Mouse (Mus musculus) megakaryocyte, adult 5-6 weeks (primary cell): ENCODE measurements around the gene Rftn1. TPM values are rescaled to one million over a fixed set of nuclear protein-coding genes. Genes with fewer than 3 reads are reported as not detected.

Experiments
- ATAC-seq: 2 replicates; pipeline ENCODE4 v1.8.0; 2016; ENCODE audit warnings: mild to moderate bottlenecking, inconsistent platforms; ENCODE audit not compliant: poor library complexity, severe bottlenecking
- total RNA-seq, 2 experiments: library from RNA; stranded (forward) in 1 of 2; stranded (reverse) in 1 of 2; fragments of 153-499, 151-499 nt in 1 of 2; fragments of 221-1000, 200-1000 nt in 1 of 2; gene quantifications; 2 replicates each; pipeline versions ENCODE4 v1.2.3 to v1.2.4; 2015 to 2017

Gene Rftn1
- total RNA-seq, 2 experiments from 2014 or later = 12.0 to 29.0 TPM

- ATAC-seq = no peak
Observed at GRCm38 (mm10) chr17:50037416-50037815, 153.1 kb downstream of the Rftn1 start.

DNA sequence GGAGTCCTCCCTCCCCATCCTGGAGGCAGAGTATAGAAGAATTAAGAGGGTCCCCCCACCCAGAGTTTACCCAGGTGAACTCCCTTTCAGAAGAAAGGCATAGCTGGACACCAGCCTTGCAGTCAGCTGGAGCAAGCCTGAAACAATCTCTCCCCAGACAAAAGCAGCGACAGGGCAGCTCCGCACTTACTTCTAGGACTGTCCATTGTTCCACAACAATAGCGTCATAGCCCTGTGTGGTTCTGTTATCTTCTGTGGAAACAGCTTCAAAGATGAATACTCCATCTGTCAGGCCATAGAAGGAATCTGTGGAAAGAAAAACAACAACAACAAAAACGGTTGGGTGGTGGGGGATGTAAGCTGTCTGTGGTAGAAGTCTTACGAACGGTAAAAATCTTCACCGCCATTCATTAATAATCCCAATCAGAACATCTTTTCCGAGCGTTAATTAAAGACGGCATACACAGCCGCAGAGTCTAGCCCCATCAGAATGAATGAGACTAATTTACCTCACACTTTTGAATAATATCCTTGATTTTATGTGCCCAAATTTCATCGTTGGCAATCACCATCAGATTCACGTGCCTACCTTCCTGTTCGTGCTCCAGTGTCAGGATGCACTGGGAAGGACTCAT lies 153.6 kb downstream of the Rftn1 start:
- ATAC-seq = no peak

DNA sequence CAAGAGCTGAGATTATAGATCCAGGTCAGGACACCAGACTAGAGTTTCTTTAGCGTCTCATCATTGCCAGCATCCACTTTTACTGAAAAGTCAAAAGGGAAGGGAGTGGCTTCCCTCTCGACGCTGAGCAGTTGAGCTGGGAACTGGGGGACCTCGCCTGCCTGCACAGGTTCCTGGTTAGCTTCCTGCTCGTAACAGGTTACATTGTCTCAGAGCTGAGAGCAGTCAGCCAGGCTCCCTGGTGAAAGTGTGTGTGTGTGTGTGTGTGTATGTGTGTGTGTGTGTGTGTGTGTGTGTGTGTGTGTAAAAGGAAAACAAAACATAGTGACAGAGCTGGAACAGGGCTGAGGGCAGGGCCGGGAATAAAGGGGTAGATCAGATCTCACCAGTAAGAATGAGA lies 156.8 kb downstream of the Rftn1 start:
- ATAC-seq = no peak

DNA sequence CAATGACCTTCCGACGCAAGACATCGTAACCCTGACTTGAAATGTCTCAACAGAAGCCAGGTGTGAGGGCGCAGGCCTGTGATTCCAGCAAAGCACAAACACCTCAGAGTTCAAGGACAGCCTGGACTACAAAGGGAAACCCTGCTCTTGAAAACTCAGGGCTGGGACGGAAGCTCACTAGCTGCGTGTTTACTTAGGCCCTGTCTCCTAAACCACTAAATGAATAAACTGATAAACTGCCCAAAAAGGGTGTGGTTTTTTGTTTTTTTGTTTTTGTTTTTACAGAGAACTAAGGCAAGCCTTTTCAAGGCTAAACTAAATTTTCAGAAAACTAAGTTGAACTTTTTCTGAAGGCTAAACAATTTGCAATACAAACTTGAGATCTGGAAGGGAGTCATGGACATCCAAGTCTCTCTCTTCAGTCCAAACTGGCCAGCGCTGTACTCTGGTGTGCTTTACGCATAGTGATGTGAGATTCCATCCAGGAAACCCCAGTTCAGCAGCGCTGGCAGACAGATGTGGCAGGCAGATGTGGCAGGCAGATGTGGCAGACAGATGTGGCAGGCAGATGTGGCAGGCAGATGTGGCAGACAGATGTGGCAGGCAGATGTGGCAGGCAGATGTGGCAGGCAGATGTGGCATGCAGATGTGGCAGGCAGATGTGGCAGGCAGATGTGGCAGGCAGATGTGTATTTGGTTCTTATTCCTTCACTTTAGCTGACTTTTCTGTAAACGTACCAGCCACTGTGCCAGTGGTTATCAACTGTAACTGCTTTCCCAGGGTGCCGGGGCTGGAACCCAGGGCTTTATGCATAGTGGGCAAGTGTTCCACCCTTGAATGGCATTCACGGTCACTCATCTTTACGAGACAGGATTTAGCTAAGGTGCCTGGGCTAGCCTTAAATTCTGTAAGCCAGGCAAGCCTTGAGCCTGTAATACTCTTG lies 158.7 kb downstream of the Rftn1 start:
- ATAC-seq = no peak

- ATAC-seq = peak; percentile 8
Observed at GRCm38 (mm10) chr17:50025651-50026050, 164.8 kb downstream of the Rftn1 start.

DNA sequence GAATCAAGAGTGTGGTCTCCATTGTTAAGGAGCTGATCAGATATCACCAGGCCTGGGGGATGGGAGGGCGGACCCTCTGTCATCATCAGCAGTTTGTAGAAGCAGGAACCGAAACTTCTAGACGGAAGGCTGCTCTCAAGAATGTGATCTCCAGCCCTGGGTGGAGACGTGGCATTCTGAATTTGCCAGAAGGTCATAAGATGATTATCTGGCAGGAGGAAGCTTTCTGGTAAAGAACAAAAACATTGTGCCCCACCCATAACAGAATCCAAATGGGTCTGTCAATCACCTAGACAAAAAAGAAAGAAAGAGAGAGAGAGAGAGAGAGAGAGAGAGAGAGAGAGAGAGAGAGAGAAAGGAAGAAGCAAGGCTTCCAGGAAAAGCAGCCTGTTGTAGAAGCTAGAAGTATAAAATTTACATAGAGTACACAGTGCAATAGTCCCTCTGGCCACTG lies 165.3 kb downstream of the Rftn1 start:
- ATAC-seq = peak; percentile 91

GRCm38 (mm10) chr17:50021400-50021799 lies 169.1 kb downstream of the Rftn1 start:
- no peak for ATAC-seq

DNA sequence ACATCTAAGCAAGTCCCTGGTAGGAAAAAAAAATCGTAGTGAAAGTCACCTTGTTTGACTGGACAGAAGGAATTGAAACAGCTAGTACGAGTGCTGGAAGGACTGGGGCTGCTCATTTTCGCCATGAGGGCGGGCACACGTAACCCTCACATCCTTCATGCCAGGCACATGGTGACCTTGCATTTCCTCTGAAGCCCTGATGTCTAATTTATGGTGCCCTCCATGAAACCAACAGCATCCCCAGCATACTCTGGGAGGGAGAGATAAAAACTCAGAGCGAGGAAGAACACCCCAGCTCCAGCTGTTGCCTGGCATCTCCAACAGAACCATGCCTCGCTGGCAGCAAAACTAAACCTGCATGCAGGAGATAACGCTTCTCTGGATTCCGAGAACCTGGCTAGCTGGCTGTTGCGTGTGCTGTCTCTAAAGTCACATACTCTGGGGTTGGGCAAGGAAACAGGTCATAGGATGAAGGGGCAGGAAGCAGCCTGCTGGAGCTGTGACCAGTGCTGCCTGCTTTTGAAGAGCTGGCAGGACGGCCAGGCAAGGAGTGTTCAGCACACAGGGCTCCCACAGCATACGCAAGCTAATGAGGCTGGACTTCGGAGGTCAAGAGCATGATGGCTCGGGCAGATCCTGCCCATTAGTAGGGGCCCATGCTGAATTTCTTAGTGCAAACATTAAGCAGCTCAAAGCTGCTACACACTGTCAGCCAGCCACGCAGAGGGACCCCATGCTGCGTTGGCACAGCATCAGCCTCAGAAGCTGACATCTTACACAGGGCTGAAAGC lies 170.1 kb downstream of the Rftn1 start:
- peak; percentile 36 for ATAC-seq

GRCm38 (mm10) chr17:50019819-50020210 lies 170.7 kb downstream of the Rftn1 start:
- no peak for ATAC-seq

DNA sequence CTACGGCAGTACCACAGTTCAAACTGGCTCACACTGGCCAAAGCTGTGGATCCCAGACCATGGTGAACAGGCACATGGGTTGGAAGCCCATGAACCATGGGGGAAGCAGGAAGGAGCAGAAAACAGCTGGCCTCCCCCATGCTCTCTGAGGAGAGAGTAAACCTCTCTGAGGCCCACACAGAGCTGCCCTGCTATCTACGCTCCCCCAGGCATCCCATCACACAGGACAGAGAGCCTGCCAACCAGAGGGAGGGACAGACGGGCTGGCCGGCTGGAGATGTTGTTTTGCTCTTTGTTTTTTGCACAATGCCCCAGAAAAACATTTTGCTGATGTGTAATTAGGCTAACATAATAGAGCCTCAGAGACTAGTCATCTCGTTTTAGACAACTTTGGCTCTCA lies 171.4 kb downstream of the Rftn1 start:
- ATAC-seq = no peak

- ATAC-seq = no peak
Observed at GRCm38 (mm10) chr17:50014708-50015107, 175.8 kb downstream of the Rftn1 start.

DNA sequence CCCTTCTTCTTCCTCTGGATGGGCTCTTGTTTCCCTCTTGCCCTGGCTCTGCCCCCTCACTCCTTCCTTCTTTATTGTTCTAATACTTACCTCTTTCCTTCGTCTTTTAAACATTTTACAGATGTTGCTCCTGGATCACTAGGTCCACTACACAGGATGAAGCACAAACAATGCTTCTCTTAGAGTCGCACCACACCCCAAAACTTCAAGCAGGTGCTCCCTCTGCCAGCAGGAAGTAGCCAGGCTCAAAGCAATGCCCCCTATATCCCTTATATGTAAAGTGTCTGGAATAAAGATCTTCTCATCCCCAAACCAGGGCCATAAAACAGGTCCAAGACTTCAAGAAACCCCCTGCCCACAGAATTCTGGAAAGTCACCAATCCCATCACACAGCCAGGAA lies 176.6 kb downstream of the Rftn1 start:
- ATAC-seq = no peak

GRCm38 (mm10) chr17:50010096-50010495 lies 180.4 kb downstream of the Rftn1 start:
- ATAC-seq = no peak

DNA sequence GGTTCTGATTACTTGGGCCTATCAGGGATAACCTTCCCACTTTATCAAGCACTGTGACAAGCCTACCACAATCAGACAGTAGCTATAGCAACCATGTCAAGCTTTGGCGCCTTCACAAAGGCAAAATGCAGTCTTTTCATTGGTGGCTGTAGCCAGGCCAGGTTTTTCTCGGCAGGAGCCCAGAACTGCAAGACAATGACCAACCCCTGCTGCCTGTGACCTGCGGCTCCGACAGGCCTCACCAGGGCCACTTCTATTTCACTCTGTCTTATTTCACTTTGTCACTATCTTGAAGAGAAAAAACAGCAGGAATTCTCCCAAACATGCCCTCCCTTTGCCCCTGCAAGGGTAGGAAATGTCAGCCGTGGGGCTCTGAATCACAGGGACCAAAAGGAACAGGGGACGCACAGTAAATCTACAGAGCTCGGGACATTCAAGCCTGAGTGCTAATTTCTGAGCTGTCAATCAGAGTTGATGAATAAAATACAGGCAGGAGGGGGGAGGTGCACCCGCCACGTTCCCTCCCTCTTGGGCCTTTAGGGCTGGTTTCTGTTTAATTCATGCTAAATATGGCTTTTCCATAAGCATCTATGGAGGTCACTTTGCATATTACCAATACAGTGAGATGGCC lies 183.6 kb downstream of the Rftn1 start:
- ATAC-seq = no peak

GRCm38 (mm10) chr17:50006338-50006720 lies 184.1 kb downstream of the Rftn1 start:
- ATAC-seq = no peak

- ATAC-seq = no peak
Observed at GRCm38 (mm10) chr17:50003156-50003555, 187.3 kb downstream of the Rftn1 start.

- ATAC-seq = no peak
Observed at GRCm38 (mm10) chr17:50002171-50002570, 188.3 kb downstream of the Rftn1 start.

GRCm38 (mm10) chr17:50001754-50002153 lies 188.7 kb downstream of the Rftn1 start:
- ATAC-seq = no peak

GRCm38 (mm10) chr17:50000580-50000979 lies 189.9 kb downstream of the Rftn1 start:
- no peak for ATAC-seq

- ATAC-seq = no peak
Observed at GRCm38 (mm10) chr17:49996626-49997152, 193.8 kb downstream of the Rftn1 start.

DNA sequence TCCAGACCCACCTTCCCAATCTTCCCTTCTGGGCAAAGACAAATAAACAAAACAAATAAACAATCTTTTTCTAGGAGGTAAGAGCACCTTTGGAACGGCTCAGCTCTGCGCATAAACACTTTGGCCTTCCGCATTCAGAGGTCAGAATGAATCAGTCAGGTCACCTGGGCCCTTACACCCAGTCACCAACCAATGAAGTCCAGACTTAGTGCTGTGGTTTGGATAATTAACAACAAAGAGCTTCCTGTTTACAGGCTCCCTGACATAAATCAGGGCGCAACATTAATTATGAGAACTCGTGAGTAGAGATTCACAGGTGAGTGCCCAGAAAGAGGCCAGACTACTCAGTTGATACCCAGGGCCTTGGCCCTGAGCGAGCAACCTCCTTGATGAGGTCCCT lies 194.4 kb downstream of the Rftn1 start:
- no peak for ATAC-seq
